Mouse (Mus musculus) heart, adult 2 months (tissue): ENCODE measurements at regions not wholly inside any gene's neighbourhood (a gene's known extent, or its start where the extent isn't known, plus 50 kb on each side); places are given as distances from the start of the nearest gene placed in this dataset.

ENCODE experiments used
- DNase-seq, 2 experiments: peaks; one replicate each; pipeline ENCODE4 v3.0.0; 2021
- H3K27ac ChIP-seq: fragments of 200-600 bp; 2 replicates; pipeline ENCODE4 v1.8.1; 2022
- H3K27me3 ChIP-seq: fragments of 200-500 bp; 2 replicates; pipeline ENCODE4 v1.6.1; 2012; ENCODE audit warnings: mild to moderate bottlenecking, low read length, inconsistent platforms, mixed read lengths; ENCODE audit not compliant: control insufficient read depth, insufficient read depth
- H3K36me3 ChIP-seq: fragments of 200-500 bp; 2 replicates; pipeline ENCODE4 v1.6.1; 2012; ENCODE audit warnings: low read length, inconsistent platforms; ENCODE audit not compliant: control insufficient read depth, insufficient read depth
- H3K4me1 ChIP-seq: fragments of 200-500 bp; 2 replicates; pipeline ENCODE4 v1.6.1; 2011; ENCODE audit warnings: low read length; ENCODE audit not compliant: control insufficient read depth, insufficient read depth
- H3K4me3 ChIP-seq: fragments of 200-600 bp; 2 replicates; pipeline ENCODE4 v1.8.1; 2022
- H3K79me2 ChIP-seq: fragments of 200-500 bp; replicated peaks from 2 replicates; pipeline ENCODE4 v1.6.1; 2012; ENCODE audit warnings: mild to moderate bottlenecking, inconsistent platforms, low read length, moderate library complexity, mixed read lengths; ENCODE audit not compliant: control insufficient read depth, insufficient read depth
- H3K9ac ChIP-seq: fragments of 200-500 bp; 2 replicates; pipeline ENCODE4 v1.6.1; 2012; ENCODE audit warnings: low read depth, mild to moderate bottlenecking, control low read depth, inconsistent platforms, low read length, mixed read lengths
- CTCF ChIP-seq: fragments of 200-600 bp; IDR thresholded peaks from 2 replicates; pipeline ENCODE4 v1.8.1; 2022; ENCODE audit warnings: antibody characterized with exemption, mild to moderate bottlenecking, moderate library complexity
- EP300 ChIP-seq: fragments of 200-500 bp; IDR thresholded peaks from 2 replicates; pipeline ENCODE4 v1.6.1; 2011; ENCODE audit warnings: low read depth, low read length, control low read depth; ENCODE audit not compliant: insufficient read depth
- POLR2A ChIP-seq: fragments of 200-500 bp; IDR thresholded peaks from 2 replicates; pipeline ENCODE4 v1.6.1; 2011; ENCODE audit warnings: mild to moderate bottlenecking, low read depth, low read length, control low read depth; ENCODE audit not compliant: insufficient read depth
- WGBS: fragments of 180-500 bp; shearing (Covaris S2); methylation state at CpG from one replicate; pipeline ENCODE4 v1.1.7; 2018; 5-methylcytosine and 5-hydroxymethylcytosine counted together
- intact Hi-C: fragments of 180-260 bp; cut with DNase I; formaldehyde crosslinking; loops from one replicate; pipeline ENCODE4 v1.15.1; 2025

DNA sequence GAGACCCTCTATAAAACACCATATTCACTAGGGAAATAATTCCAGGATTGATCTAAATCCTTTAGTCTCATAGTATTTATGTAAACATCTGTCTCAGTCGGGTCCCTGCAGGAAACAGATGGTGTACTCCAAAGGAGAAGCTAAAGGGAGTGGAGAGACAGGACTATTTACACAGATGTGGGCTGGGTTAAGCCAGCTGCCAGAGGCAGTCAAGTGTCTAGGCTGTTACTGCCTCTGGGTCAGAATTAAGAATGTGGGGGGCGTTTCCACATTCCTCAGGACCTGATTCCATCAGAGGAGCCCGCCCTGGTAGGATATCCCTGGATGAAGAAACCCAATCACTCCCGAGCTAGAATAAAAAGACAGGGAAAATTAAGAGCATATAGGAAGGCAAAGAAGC is 380.2 kb upstream of the Auts2 start:
- DNase-seq = no peak

DNA sequence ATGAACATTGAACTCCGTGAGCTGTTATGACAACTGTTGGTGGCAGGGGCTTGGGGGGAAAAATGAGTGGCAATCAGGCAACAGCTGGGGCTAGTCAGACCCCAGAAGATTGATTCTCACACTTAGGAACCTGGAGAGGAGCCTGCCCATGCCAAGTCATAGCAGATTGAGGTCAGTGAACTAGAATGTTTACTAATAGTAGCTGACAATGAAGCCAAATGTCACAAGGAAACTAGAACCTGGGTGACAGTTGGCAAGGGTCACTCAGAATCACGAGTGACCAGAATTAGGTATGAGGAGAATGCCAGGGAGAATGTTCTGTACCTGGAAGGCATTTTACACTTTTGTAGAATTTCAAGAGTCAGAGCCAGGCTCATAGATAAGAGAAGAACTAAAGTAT is 365.9 kb upstream of the Auts2 start:
- Histone ChIP-seq H3K36me3 (no peaks in the 10 kb centered on the region), H3K79me2 (no peaks in the 10 kb centered on the region), H3K4me1 (no peaks in the 10 kb centered on the region; the same call in 1 of the 2 replicates), H3K27ac (no peak overlapping the region), H3K27me3 (no peaks in the 10 kb centered on the region), H3K9ac (no peak overlapping the region), H3K4me3 (no peak overlapping the region)
- DNase-seq = no peak
- 45% methylated on average over 2 of the region's 2 CpGs for WGBS
- TF ChIP-seq CTCF (no peak), EP300 (no peak), POLR2A (no peak)
- intact Hi-C loops = no loop called here

More for the DNA sequence above, 380.2 kb upstream of the Auts2 start:
- H3K27ac ChIP-seq = no peak overlapping the region
- no peaks in the 10 kb centered on the region for H3K27me3 ChIP-seq
- no peaks in the 10 kb centered on the region for H3K36me3 ChIP-seq
- H3K9ac ChIP-seq = no peak overlapping the region
- 29% methylated on average over 4 of the region's 4 CpGs for WGBS
- no peaks in the 10 kb centered on the region for H3K79me2 ChIP-seq
- H3K4me1 ChIP-seq = no peaks in the 10 kb centered on the region
- intact Hi-C loops = no loop called here
- TF ChIP-seq EP300 (no peak), POLR2A (no peak), CTCF (no peak)
- H3K4me3 ChIP-seq = no peak overlapping the region

DNA sequence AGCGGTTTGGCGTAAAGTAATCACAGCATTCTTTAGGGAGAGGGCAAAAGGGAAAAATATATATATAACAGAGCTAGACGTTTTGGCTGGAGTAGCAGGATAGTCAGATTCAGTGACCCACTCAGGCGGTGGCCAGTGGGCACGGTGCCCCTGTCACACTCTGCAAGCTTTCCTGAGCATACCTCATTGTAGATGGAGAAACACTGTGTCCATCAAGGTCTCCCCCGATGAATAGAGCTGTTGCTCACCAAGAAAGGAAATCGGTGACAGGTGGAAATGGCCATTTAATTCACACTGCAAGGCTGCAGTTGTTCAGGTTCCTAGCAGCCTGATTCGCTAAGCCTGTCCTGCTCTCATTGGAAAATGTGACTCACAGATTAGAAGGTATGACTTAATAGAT is 365.1 kb upstream of the Auts2 start:
- DNase-seq = no peak
- TF ChIP-seq POLR2A (no peak), EP300 (no peak), CTCF (no peak)

DNA sequence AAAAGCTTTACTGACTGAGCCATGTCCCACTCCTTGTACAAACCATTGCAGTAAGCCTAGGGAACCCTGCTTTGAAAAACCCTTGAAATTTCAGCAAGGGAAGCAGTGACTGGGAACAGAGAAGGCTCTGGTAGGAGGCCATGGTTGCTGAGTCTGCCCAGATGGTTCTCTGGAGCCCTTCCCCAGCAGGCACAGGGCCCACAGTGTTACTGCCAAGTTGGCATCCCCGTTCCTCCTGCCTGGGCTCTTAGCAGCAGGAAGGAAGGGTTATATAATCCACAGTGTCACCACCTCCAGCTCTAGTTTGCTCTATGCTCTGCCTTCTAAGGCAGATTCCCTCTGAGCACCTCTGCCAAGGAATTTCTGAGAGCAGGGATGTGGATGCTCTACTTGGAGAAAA is 349.4 kb upstream of the Auts2 start:
- DNase-seq = peak; percentile 57 to 79
- TF ChIP-seq EP300 (peak; percentile 45; the same call in 1 of the 2 replicates), POLR2A (no peak), CTCF (no peak)
- WGBS = 27% methylated on average over 1 of the region's 1 CpGs
- intact Hi-C loops = no loop called here
- H3K9ac ChIP-seq = no peak overlapping the region
- no peak overlapping the region for H3K4me3 ChIP-seq
- no peaks in the 10 kb centered on the region for H3K79me2 ChIP-seq
- no peak overlapping the region for H3K27ac ChIP-seq
- no peaks in the 10 kb centered on the region for H3K27me3 ChIP-seq
- no peaks in the 10 kb centered on the region; the same call in 1 of the 2 replicates for H3K4me1 ChIP-seq
- H3K36me3 ChIP-seq = no peaks in the 10 kb centered on the region

More for the DNA sequence above, 365.1 kb upstream of the Auts2 start:
- 71% methylated on average over 8 of the region's 8 CpGs for WGBS
- Histone ChIP-seq H3K36me3 (no peaks in the 10 kb centered on the region), H3K4me3 (no peak overlapping the region), H3K9ac (no peak overlapping the region), H3K27ac (no peak overlapping the region), H3K4me1 (no peaks in the 10 kb centered on the region; the same call in 1 of the 2 replicates), H3K27me3 (no peaks in the 10 kb centered on the region), H3K79me2 (no peaks in the 10 kb centered on the region)
- intact Hi-C loops = no loop called here

DNA sequence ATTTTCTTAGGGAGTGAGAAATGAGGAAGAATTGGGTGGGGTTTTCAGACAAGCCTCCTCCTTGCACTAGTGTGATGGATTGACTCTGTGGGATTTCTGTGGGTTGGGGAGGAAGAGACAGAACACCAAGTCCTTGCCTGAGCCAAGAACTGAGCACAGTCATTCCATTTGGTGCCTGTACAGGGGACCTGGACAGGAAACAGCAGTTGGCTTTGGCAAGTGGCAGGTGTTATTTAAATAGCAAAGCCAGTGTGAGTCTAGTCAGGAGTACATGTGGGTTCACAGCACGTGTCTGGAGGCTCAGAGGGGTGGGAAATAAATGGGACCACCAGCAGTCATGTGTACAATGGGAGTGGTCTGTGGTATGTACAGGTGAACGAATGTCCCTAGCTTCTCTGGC is 341.0 kb upstream of the Auts2 start:
- peak in 1 of 2 experiments; percentile 15 for DNase-seq
- TF ChIP-seq POLR2A = no peak
- TF ChIP-seq CTCF = no peak
- no peak for TF ChIP-seq EP300
- intact Hi-C loops = no loop called here
- Histone ChIP-seq H3K4me3 (no peak overlapping the region), H3K27me3 (no peaks in the 10 kb centered on the region; the same call in 1 of the 2 replicates), H3K9ac (no peak overlapping the region), H3K36me3 (no peaks in the 10 kb centered on the region), H3K4me1 (no peaks in the 10 kb centered on the region), H3K27ac (no peak overlapping the region), H3K79me2 (no peaks in the 10 kb centered on the region)
- 59% methylated on average over 2 of the region's 2 CpGs for WGBS

DNA sequence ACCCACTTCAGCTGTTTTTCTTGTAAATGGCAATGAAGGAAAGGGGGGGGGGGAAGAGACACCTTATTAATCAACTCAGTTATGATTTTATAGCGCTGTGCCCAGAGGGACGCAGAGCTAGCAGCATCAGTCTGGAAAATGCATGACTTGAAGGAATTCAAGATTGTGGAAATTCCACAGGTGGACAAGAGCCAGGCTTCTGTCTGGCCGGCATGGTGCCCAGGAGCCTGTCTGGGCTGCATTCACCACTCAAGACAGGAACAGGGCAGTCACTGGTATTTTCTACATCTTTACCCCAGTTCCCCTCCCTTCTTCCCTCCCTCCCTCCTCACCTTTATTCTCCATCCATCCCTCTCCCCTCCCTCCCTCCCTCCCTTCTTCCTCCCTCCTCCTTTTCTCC is 339.1 kb upstream of the Auts2 start:
- Histone ChIP-seq H3K27ac (no peak overlapping the region), H3K79me2 (no peaks in the 10 kb centered on the region), H3K4me1 (no peaks in the 10 kb centered on the region), H3K4me3 (no peak overlapping the region), H3K27me3 (no peaks in the 10 kb centered on the region; the same call in 1 of the 2 replicates), H3K36me3 (no peaks in the 10 kb centered on the region), H3K9ac (no peak overlapping the region)
- WGBS = 42% methylated on average over 3 of the region's 3 CpGs
- intact Hi-C loops = no loop called here
- TF ChIP-seq POLR2A (no peak), CTCF (no peak), EP300 (no peak)
- peak; percentile 15 to 21 for DNase-seq
